Mouse (Mus musculus) urinary bladder, postnatal 14 days (tissue): Measurements from ENCODE around the gene Pla1a.
A peak's percentile ranks its signal among the peaks of the same experiment; 100 is the strongest.
"Not testable (repeated sequence)": the region's sequence is repeated elsewhere in the genome, so short reads cannot be mapped to it uniquely, and the experiment has no call there.

ENCODE experiments used
- DNase-seq: peaks from one replicate; pipeline ENCODE4 v3.0.0; 2021; ENCODE audit warnings: low spot score

Pla1a gene

DNA sequence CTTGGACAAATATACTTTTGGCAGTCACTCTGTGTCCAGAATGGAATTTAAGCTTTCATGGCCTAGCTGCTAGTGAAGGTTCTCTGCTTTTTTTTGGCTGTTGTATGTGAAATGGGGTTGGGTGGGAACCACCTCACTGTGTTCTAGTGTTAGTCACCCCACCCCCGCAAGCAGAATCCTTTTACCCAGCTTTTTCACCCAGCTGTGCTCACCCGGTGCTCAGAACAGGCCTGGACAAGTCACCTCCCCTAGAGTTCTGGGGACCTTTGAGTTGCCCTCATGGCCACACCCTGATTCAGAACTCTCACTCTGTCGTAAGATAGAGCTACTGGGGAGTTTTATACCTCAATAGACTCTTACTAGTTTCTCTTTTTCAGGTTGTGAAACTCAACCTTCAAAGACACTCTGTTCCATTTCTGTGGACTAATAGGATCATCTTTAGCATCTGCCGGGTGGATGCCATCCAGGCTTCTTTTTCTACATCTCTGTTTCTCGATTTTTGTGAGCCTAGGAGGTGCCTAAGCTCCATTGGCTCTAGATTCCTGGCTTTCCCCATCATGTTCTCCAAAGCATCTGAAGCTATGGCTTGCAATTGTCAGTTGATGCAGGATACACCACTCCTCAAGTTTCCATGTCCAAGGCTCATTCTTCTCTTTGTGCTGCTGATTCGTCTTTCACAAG, 25.8 kb upstream of the Pla1a start:
- peak; percentile 60 for DNase-seq

GRCm38 (mm10) chr16:38456812-38457567, 24.0 kb upstream of the Pla1a start:
- DNase-seq: no peak

GRCm38 (mm10) chr16:38455511-38456418, 22.8 kb upstream of the Pla1a start, which contains the start of gene Cd80:
Gene Cd80, plus strand, starts transcription at chr16:38455561.
- no peak for DNase-seq

GRCm38 (mm10) chr16:38454533-38455254, 21.7 kb upstream of the Pla1a start:
- no peak for DNase-seq

DNA sequence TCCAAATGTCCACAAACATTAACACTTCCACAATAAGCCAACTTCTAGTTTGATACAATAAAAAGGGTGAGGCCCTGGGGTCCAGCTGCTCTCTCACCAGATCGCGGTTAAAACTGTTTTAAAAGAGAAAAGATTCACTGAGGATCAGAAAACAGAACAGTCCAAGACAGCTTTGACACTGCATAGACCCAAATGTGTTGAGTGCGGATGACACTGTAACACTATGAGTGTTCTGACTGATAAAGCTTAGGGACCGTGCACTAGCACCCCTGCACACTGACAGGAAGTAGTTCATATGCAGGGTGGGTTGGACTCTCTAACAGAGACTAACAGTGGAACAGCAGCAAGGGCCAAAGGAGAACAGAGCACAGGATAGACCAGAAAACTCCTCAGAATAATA, 21.0 kb upstream of the Pla1a start:
- DNase-seq: no peak

GRCm38 (mm10) chr16:38453203-38453553, 20.2 kb upstream of the Pla1a start:
- DNase-seq: no peak

DNA sequence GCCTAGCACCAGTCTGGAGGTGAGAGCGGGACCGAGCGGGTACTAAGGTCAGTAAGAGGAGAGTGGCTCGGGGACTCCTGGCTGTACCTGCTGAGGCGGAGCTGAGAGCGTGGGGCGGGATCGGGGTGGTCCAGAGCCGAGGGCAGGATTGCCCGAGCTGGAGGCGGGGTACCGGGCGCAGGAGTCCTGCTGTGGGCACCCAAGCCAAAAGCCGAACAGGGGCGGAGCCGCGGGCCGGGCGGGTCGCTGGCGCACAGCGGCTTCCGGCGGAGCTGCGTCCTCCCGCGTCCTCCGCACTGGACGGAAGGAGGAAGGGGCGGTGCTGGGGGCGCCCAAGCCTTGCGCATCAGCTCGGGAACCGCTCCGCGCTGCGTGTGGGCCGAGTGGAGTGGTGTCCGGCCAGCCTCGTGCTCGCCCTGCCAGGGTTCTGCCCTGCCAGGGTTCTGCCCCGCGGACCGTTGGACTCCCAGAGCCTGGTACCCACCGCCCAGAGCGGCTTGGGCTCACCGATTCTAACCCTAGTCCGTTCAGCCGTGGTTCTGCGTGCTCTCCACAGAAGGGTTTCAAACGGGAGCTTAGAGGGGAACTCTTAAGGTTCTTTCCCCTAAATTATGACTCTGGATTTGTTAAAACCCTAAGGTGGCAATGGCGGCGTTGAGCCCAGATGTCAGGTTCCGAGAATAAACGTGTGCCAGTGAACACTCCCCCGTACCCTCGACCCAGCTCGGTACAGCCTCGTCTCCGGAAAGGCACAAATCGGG, 19.7 kb upstream of the Pla1a start, which contains the start of gene Adprh:
Gene Adprh, minus strand, starts transcription at position 262 of the 761 bp plus-strand sequence.
- DNase-seq: peak; percentile 95

DNA sequence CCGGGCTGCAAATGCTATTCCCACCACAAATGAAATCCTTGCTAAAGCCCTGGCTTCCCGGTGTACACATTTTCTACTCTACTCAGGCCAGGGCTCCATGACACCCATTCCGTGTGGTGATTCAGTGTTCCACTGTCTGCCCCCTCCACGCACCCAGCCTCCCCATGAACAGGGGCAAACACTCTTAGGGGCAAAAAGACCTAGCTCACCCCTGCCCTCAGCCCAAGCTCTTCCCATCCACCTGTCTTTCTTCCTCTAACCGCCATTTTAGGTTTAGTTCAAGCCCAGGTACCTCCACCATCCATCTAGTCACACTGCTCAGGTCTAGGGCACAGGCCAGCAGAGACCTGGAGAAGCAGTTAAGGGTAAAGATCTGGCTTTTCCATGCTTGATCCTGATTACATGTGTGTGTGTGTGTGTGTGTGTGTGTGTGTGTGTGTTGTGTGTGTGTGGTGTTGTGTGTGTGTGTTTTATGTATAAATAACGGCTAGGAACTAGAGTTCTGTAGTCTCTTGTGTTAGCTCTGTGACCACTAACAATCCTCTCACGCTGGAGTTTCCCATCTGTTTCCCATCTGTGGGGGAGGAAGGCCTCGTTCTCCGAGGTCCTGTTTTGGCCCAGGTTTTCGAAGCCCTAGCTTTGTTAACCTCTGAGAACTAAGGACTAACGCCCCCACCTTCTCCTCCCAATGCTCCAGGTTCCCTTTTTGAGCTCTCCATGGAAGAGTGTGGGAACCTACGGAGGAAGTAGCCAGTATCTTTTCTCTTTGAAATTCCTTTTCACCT, 18.7 kb upstream of the Pla1a start:
- DNase-seq: no peak

DNA sequence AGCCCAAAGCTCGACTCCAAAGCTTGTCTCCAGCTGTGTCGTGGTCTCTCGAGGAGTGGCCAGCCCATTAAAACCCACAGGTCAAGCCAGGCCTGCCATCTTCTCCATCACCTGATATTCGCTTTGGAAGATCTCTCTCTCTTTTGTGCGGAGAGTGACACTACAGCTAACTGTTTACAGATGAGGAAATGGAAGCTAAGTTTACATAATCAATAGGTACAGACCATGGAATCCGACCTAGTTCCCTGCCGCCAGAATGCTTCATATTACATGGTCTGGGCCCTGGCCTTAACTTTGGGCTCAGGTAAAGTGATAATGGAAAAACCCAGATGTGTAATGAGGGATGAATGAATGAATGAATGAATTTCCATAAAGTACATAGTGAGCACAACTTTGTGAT, 17.8 kb upstream of the Pla1a start:
- DNase-seq: no peak

GRCm38 (mm10) chr16:38448458-38448857, 15.5 kb upstream of the Pla1a start:
- no peak for DNase-seq

GRCm38 (mm10) chr16:38447366-38447765, 14.4 kb upstream of the Pla1a start:
- DNase-seq: no peak

DNA sequence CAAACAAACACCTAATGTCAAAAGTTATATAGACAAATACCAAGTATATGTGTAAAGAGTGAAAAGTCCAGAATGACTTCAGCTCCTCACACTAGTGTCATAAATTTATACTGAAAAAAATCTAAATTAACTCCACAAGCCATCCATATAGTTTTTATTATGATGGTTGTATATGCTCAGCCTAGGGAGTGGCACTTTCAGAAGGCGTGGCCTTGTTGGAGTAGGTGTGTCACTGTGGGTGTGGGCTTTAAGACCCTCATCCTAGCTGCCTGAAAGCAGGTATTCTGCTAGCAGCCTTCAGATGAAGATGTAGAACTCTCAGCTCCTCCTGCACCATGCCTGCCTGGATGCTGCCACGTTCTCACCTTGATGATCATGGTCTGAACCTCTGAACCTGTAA, 13.2 kb upstream of the Pla1a start:
- not testable (repeated sequence) for DNase-seq

DNA sequence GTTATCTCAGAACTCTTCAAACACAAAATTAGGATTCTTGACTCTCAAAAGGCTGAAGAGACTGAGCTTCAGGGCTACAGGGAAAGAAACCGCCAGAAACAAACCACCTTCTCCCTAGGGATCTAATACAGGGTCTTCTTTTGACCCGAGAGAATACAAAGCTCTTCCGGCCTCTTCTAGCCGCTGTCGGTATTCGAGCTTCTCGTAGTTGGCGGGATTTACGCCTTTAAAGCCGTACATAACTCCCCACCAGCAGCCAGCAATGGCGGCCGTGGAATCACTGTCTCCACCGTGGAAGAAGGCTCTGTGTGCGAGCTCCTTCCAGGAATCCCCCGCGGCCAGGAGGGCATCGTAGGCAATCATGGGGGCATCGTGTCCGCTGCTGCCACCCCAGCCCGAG, 12.6 kb upstream of the Pla1a start:
- DNase-seq: no peak

- DNase-seq: no peak
Measured at GRCm38 (mm10) chr16:38445046-38445445, 12.1 kb upstream of the Pla1a start.

GRCm38 (mm10) chr16:38443721-38444464, 10.9 kb upstream of the Pla1a start:
- DNase-seq: no peak

- no peak for DNase-seq
Measured at GRCm38 (mm10) chr16:38442216-38442615, 9.3 kb upstream of the Pla1a start.

- DNase-seq: no peak
Measured at GRCm38 (mm10) chr16:38441611-38442010, 8.7 kb upstream of the Pla1a start.

DNA sequence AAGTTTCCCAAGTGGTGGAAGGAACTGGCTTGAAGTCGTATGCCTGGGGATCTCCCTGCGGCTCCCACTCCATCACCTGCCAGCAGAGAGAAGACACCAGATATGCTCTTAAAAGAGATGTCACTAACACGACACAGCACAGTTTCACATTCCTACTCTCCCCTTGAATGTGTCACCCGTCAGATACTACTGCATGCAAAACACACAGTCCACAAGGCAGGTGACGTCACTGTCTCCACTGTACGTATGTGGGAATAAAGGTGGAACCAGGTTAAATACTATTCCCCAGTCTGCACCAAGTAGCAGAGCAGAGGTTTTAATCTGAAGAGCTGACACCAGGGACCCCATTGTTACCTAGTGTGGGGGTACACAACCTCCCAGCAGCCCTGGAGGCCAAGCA, 7.5 kb upstream of the Pla1a start:
- no peak for DNase-seq

DNA sequence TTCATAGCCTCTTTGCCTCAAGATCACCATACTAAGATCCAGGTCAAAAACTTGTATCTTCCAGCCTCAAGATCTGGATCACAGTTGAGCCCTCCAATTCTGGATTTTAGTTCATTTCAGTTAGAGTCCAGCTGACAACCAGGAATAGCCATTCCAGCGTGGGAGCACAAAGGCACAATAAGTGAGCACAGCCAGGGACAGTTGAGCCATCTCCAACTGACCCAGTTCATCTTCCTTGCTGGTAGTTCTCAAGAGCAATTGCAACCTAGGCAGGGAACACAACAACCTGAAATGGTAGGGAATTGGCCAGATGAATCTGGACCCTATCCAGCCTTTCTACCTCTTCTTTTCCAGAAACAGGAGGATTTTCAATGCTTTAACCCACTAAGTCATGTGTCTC, 6.2 kb upstream of the Pla1a start:
- DNase-seq: no peak
